Mouse (Mus musculus) embryonic facial prominence, embryonic 13.5 days (tissue): ENCODE data around the gene Mgat4a. TPM values are rescaled to one million over a fixed set of nuclear protein-coding genes. Genes with fewer than 3 reads are reported as not detected.

Source experiments
- ATAC-seq: fragments of 200-750 bp; cut with Nextera tagmentation; 2 replicates; pipeline ENCODE4 v1.8.0; 2017; ENCODE audit warnings: low read depth; ENCODE audit not compliant: insufficient number of reproducible peaks, insufficient read depth, low FRiP score, low TSS enrichment
- H3K27ac ChIP-seq: fragments of 300-500 bp; sonication (generic); 2 replicates; pipeline ENCODE4 v1.5.1; 2015; ENCODE audit warnings: moderate library complexity, mild to moderate bottlenecking, inconsistent platforms
- H3K27me3 ChIP-seq: fragments of 300-500 bp; sonication (generic); 2 replicates; pipeline ENCODE4 v1.6.1; 2015; ENCODE audit warnings: mild to moderate bottlenecking, inconsistent platforms
- H3K36me3 ChIP-seq: fragments of 300-500 bp; sonication (generic); 2 replicates; pipeline ENCODE4 v1.6.1; 2015; ENCODE audit warnings: mild to moderate bottlenecking, inconsistent platforms
- H3K4me1 ChIP-seq: fragments of 300-500 bp; sonication (generic); 2 replicates; pipeline ENCODE4 v1.6.1; 2015; ENCODE audit warnings: inconsistent platforms
- H3K4me2 ChIP-seq: fragments of 300-500 bp; sonication (generic); 2 replicates; pipeline ENCODE4 v1.6.1; 2015; ENCODE audit warnings: moderate library complexity, mild to moderate bottlenecking, inconsistent platforms
- H3K4me3 ChIP-seq: fragments of 300-500 bp; sonication (generic); 2 replicates; pipeline ENCODE4 v1.5.1; 2015; ENCODE audit warnings: mild to moderate bottlenecking, inconsistent platforms
- H3K9ac ChIP-seq: fragments of 300-500 bp; sonication (generic); 2 replicates; pipeline ENCODE4 v1.6.1; 2015; ENCODE audit warnings: mild to moderate bottlenecking, inconsistent platforms
- H3K9me3 ChIP-seq: fragments of 300-500 bp; sonication (generic); 2 replicates; pipeline ENCODE4 v1.6.1; 2016; ENCODE audit warnings: inconsistent platforms
- WGBS: fragments of 180-500 bp; shearing (Covaris S2); methylation state at CpG from one replicate; pipeline ENCODE4 v1.1.7; 2015; ENCODE audit warnings: mixed read lengths; 5-methylcytosine and 5-hydroxymethylcytosine counted together
- polyA plus RNA-seq: library from polyadenylated mRNA; unstranded; fragments of >200 nt; fragmentation: Nextera tagmentation; extraction: Ambion mirVana; gene quantifications from 2 replicates; pipeline ENCODE4 v1.2.1, GENCODE M21; 2015

The Mgat4a gene
- polyA plus RNA-seq, 1 experiment from 2014 or later = 5.4 TPM

DNA sequence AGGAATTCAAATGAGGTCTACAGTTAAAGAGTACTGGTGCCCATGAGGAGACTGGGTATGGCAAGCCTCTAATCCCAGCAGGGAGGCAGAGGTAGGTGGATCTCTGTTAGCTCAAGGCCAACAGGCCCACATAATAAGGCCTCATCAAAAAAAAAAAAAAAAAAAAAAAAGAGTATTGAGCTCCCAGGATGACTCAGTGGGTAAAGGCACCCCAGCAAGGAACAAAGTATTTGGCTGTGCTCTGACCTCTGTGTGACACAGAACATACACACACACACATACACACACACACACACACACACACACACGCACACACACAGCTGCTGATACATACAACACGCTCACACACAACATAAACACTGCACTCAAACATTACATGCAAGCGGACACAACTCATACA lies 65.5 kb downstream of the Mgat4a start:
- Histone ChIP-seq H3K9ac (no peak overlapping the region), H3K27ac (no peak overlapping the region), H3K4me2 (no peak overlapping the region), H3K4me3 (no peak overlapping the region), H3K36me3 (no peaks in the 10 kb centered on the region), H3K27me3 (no peaks in the 10 kb centered on the region), H3K4me1 (0 out of 2 replicates have a peak, but pooled peaks cover 4% of the 10 kb centered on the region), H3K9me3 (no peaks in the 10 kb centered on the region)
- WGBS = 88% methylated on average over 3 of the region's 3 CpGs
- no peak for ATAC-seq

DNA sequence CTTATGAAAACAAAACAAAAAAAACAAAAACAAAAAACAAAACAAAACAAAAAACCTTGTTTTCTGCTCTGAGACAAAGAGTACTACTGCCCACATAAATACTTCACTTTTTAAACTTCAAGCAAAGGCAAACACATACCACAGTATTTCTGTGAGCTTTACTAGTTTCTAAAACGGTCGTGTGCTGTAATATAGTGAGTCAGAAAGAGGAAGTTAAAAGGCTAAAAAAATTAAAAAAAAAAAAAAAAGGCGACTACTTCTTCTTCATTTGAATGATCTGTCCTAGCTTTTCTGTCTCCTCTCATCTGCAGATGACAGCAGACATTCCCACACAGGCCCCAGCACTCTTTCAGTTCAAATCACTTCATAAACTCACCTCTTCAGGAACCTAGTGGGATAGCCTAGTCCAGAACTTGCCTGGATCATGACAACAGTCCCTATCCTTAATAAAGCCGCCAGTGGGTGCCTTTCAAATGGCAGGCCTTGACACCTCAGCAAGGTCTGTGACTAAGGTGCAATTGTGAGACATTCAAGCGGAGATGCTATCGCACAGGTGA lies 66.1 kb downstream of the Mgat4a start:
- Histone ChIP-seq H3K27me3 (no peaks in the 10 kb centered on the region), H3K9ac (no peak overlapping the region), H3K4me2 (no peak overlapping the region), H3K36me3 (no peaks in the 10 kb centered on the region), H3K4me3 (no peak overlapping the region), H3K27ac (no peak overlapping the region), H3K4me1 (0 out of 2 replicates have a peak, but pooled peaks cover 4% of the 10 kb centered on the region), H3K9me3 (no peaks in the 10 kb centered on the region)
- WGBS = 89% methylated on average over 6 of the region's 6 CpGs
- no peak for ATAC-seq

DNA sequence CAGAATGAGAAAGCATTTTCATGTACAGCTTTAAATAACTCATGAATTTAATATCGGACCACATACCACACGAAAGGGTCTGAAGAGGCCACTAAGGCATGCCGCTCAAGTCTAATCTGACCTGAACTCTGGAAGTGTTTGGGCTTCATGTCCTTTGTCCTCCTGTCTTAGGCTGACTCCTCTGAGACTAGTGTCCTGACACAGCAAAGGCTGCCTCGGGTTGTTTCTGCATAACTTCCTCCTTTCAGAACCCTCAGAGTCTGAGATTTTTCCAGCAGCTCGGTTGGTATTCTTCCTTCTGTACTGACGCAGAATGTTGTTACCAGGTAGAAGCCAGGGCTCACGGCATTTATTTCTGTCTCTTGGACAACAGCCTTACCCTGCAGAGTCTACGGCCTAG lies 66.8 kb downstream of the Mgat4a start:
- Histone ChIP-seq H3K9me3 (no peaks in the 10 kb centered on the region), H3K27ac (no peak overlapping the region), H3K4me3 (no peak overlapping the region), H3K27me3 (no peaks in the 10 kb centered on the region), H3K4me2 (no peak overlapping the region), H3K9ac (no peak overlapping the region), H3K4me1 (0 out of 2 replicates have a peak, but pooled peaks cover 4% of the 10 kb centered on the region), H3K36me3 (0 out of 2 replicates have a peak, but pooled peaks cover 2% of the 10 kb centered on the region)
- 78% methylated on average over 8 of the region's 8 CpGs for WGBS
- no peak for ATAC-seq

DNA sequence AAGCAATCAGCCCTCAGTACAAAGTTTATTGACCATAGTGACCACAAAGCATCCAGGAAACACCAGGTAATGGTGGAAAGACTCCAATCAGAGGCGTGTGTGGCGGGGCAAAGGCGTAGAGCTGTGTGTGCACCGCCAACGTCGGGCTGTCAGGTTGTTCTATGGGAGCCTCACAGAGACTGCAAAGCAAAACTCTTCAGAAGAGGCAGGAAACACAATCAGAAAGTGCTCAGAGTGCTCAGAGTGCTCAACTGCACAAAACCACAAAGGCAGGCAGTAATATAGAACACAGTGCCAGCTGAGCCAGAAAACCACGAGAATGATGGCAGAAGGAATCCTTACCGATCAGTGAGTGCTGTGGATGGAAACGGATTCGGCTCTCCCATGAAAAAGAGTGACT lies 67.6 kb downstream of the Mgat4a start:
- WGBS = 72% methylated on average over 10 of the region's 10 CpGs
- Histone ChIP-seq H3K27ac (no peak overlapping the region), H3K4me2 (no peak overlapping the region), H3K4me3 (no peak overlapping the region), H3K36me3 (peaks cover 5% of the 10 kb centered on the region; the same call in 1 of the 2 replicates), H3K9me3 (peaks cover 3% of the 10 kb centered on the region; the same call in 1 of the 2 replicates), H3K9ac (no peak overlapping the region), H3K4me1 (0 out of 2 replicates have a peak, but pooled peaks cover 4% of the 10 kb centered on the region), H3K27me3 (no peaks in the 10 kb centered on the region)
- ATAC-seq = no peak

DNA sequence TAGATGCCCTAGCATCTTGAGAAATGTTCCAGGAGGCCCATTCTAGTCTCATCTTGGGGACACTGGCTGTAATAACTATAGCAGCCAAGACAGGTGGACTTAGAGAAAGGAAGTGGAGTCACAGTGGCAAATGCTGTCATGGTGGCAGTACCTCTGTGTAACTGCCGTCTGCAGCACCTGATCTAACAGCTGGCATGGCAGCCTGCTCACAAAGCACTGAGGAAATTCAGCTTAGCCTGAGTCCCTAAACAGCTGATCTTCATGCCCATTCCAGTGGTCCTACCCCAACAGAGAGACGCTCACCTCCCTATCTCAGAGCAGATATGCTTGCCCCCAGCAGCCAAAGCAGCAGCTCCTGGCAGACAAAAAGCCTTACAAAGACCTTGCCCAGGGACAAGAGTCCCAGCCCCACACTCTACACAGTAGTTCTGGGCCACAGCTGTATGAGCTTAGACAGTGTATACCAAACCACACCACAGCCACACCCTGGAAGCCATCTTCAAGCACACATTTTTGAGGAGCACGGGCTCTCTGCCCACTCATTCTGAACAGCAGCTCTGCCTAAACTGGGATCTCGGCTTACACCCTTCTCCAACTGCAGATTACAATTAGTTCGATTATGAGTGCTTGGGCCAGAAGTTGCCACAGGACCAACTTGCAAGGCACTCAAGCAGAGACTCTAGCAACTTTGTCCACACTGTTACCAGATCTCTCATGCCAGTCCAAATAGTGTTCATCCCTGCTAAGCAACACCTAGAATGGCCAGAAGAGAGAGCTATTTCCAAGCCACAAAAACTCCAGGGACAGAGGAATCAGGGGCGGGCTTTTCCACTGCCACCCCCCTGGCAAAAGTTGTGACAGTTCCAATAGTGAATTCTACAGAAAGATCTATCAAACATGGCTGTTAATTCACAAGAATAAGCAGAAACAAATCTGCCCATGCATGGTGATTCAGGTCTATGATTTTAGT lies 69.4 kb downstream of the Mgat4a start:
- no peak overlapping the region for H3K27ac ChIP-seq
- ATAC-seq = no peak
- WGBS = 72% methylated on average over 6 of the region's 6 CpGs
- H3K4me1 ChIP-seq = 0 out of 2 replicates have a peak, but pooled peaks cover 4% of the 10 kb centered on the region
- no peak overlapping the region for H3K4me2 ChIP-seq
- H3K4me3 ChIP-seq = no peak overlapping the region
- no peaks in the 10 kb centered on the region for H3K27me3 ChIP-seq
- H3K9me3 ChIP-seq = peaks cover 3% of the 10 kb centered on the region; the same call in 1 of the 2 replicates
- H3K9ac ChIP-seq = no peak overlapping the region
- peaks cover 7% of the 10 kb centered on the region; the same call in 1 of the 2 replicates for H3K36me3 ChIP-seq

DNA sequence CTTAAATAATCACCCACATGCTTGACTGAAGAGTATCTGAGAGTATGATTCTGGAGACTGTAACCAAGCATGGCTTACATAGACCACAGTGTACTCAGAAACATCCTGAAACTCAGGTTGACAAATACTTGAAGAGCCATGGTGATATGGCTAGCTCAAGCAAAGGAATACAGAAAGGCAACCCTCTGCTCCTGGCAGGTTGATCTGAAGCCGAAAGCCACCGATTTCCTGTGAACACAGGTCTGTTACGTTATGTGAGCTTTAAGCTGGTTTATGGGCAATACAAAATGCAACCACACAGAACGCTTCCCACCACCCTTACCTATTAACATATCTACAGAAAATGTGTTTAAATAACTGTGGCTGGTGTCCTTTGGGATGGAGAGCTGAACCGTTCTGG lies 71.8 kb downstream of the Mgat4a start:
- ATAC-seq = no peak
- 80% methylated on average over 5 of the region's 5 CpGs for WGBS
- Histone ChIP-seq H3K4me2 (no peak overlapping the region), H3K27me3 (no peaks in the 10 kb centered on the region), H3K9ac (no peak overlapping the region), H3K27ac (no peak overlapping the region), H3K36me3 (peaks cover 7% of the 10 kb centered on the region; the same call in 1 of the 2 replicates), H3K4me3 (no peak overlapping the region), H3K9me3 (peaks cover 3% of the 10 kb centered on the region; the same call in 1 of the 2 replicates), H3K4me1 (0 out of 2 replicates have a peak, but pooled peaks cover 4% of the 10 kb centered on the region)

DNA sequence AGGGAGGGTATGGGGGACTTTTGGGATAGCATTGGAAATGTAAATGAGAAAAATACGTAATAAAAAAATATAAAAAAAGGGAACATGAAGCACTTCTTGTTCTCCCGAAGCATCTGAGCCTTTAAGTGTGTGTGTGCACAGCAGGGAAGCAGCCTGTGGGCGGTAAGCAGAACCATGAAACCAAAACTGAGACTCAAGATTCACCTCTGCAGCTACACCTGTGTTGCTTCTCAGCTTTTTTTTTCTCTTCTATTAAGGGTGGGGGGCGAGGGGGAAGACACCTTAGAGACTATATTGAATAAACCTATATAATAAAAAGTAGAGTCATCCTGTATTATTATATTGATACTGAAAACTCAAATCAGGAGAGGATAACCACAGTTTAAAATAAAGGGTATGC lies 73.0 kb downstream of the Mgat4a start:
- H3K4me3 ChIP-seq = no peak overlapping the region
- no peaks in the 10 kb centered on the region for H3K4me1 ChIP-seq
- H3K36me3 ChIP-seq = peaks cover 7% of the 10 kb centered on the region; the same call in 1 of the 2 replicates
- H3K27me3 ChIP-seq = no peaks in the 10 kb centered on the region
- no peak overlapping the region for H3K4me2 ChIP-seq
- 81% methylated on average over 4 of the region's 4 CpGs for WGBS
- no peak for ATAC-seq
- peaks cover 3% of the 10 kb centered on the region; the same call in 1 of the 2 replicates for H3K9me3 ChIP-seq
- no peak overlapping the region for H3K9ac ChIP-seq
- no peak overlapping the region for H3K27ac ChIP-seq

DNA sequence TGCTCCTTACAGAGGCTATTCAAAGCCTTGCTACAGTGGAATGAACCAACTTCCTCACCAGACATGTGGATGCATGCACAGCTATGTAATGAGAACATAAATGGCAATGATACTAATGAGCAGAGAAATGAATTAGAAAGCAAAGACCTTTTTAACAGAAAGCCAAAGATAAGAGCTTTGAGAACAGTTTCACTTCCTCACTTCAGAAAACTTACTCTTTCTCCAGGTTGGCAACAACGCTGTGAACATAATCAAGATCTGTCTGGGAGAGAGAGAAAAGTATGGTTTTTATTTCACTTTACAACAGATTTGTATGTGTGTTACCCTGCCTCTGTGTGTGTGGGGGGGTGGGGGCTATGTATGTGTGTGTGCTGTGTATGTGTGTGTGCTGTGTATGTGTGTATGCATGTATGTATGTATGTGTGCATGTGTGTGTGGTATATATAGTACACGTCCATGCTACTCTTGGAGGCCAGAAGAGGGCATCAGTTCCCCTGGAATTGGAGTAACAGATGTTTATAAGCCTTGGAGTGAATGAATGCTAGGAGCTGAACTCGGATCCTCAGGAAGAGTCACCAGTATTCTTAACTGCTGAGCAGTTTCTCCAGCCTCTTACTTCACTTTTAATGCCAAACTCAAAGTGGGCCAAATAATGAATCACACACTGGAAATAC lies 74.4 kb downstream of the Mgat4a start:
- H3K9me3 ChIP-seq = peaks cover 3% of the 10 kb centered on the region; the same call in 1 of the 2 replicates
- peaks cover 7% of the 10 kb centered on the region; the same call in 1 of the 2 replicates for H3K36me3 ChIP-seq
- no peak overlapping the region for H3K27ac ChIP-seq
- H3K27me3 ChIP-seq = no peaks in the 10 kb centered on the region
- H3K4me3 ChIP-seq = no peak overlapping the region
- no peak for ATAC-seq
- no peaks in the 10 kb centered on the region for H3K4me1 ChIP-seq
- H3K4me2 ChIP-seq = no peak overlapping the region
- WGBS = 79% methylated on average over 3 of the region's 3 CpGs
- no peak overlapping the region for H3K9ac ChIP-seq

DNA sequence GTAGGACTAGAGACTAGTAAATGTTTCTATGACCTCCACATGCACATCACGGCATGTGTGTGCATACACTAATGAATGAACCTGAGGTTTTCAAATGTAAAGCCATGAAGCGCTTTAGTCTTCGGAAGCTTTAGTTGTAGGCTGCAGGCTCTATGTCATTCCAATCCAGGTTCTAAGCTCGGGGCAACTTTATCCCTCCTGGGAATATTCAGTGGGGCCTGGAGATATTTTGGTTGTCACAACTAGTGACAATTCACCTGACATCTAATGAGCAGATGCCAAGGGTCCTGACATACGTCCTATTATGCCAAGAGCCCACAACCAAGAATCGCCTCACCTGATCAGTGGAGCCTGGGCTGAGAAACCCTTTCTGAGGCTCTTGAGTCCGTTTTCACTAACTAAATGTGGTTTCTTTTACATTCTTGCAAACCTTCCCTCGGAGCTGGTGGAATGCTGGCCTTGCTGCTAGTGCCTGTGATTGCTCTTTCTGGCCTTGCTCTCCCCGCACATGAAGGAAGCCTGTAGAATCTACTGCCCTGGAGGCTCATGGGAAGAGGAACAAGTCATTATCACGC lies 75.9 kb downstream of the Mgat4a start:
- H3K9ac ChIP-seq = no peak overlapping the region

DNA sequence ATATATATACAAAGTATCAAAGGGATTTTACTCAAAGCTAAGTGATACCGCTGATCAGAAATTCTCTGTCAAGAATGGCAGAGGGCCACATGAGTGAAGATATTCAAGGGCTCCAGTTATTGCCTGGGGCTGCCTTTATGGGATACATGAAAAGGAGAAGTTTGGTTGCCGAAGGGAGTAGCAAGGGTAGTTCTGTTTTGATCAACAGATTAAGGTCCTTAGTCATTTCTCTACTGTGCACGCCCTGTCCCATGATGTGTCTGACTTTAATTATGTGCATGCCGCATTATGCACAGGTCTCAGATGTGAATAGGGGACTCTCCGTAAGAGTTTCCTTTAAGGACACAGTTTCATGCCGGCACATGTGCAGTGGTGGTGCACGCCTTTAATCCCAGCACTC lies 83.3 kb downstream of the Mgat4a start:
- H3K9ac ChIP-seq = no peak overlapping the region
- H3K4me3 ChIP-seq = no peak overlapping the region
- 52% methylated on average over 7 of the region's 7 CpGs for WGBS
- H3K27me3 ChIP-seq = no peaks in the 10 kb centered on the region
- H3K4me1 ChIP-seq = 0 out of 2 replicates have a peak, but pooled peaks cover 2% of the 10 kb centered on the region
- H3K9me3 ChIP-seq = no peaks in the 10 kb centered on the region
- no peaks in the 10 kb centered on the region for H3K36me3 ChIP-seq
- no peak overlapping the region for H3K27ac ChIP-seq
- no peak for ATAC-seq
- H3K4me2 ChIP-seq = no peak overlapping the region

More for the DNA sequence above, 75.9 kb downstream of the Mgat4a start:
- no peak for ATAC-seq
- Histone ChIP-seq H3K36me3 (peaks cover 7% of the 10 kb centered on the region; the same call in 1 of the 2 replicates), H3K4me3 (no peak overlapping the region), H3K9me3 (peaks cover 3% of the 10 kb centered on the region; the same call in 1 of the 2 replicates), H3K27ac (no peak overlapping the region), H3K4me2 (no peak overlapping the region), H3K27me3 (no peaks in the 10 kb centered on the region), H3K4me1 (no peaks in the 10 kb centered on the region)
- WGBS = 79% methylated on average over 10 of the region's 10 CpGs

DNA sequence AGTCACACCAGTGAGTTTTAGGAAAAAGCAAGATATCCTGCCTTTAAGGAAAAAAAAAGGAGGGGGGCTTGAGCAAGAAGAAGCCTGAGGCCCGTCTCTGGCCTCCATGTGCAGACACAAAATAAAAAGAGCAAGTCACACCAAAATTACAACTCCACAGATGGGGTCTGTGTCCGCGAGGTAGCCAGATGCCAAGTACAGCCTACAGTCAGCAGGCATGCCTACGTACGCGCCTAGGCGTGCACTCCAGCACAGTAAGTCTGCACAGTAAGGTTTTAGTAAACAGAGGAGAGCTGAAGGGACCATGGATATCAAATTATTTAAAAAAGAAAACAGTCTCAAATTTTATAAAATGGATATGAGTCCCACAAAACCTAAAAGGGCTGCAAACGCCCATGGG lies 89.5 kb downstream of the Mgat4a start:
- Histone ChIP-seq H3K27me3 (no peaks in the 10 kb centered on the region), H3K4me1 (no peaks in the 10 kb centered on the region), H3K9ac (no peak overlapping the region), H3K9me3 (no peaks in the 10 kb centered on the region), H3K4me2 (no peak overlapping the region), H3K4me3 (no peak overlapping the region), H3K27ac (no peak overlapping the region), H3K36me3 (no peaks in the 10 kb centered on the region)
- ATAC-seq = no peak
- WGBS = 82% methylated on average over 8 of the region's 8 CpGs
